Mouse (Mus musculus) small intestine, adult 2 months (tissue): Measurements from ENCODE around the gene 4930469K13Rik. TPM values are rescaled to one million over a fixed set of nuclear protein-coding genes. Genes with fewer than 3 reads are reported as not detected.

ENCODE experiments used
- H3K27ac ChIP-seq: fragments of 200-500 bp; 2 replicates; pipeline ENCODE4 v1.5.1; 2012; ENCODE audit warnings: low read depth, low read length, control low read depth, inconsistent platforms; ENCODE audit not compliant: insufficient read depth
- H3K27me3 ChIP-seq: fragments of 200-500 bp; 2 replicates; pipeline ENCODE4 v1.6.1; 2012; ENCODE audit warnings: mild to moderate bottlenecking, moderate library complexity, low read length, inconsistent platforms; ENCODE audit not compliant: control insufficient read depth, insufficient read depth
- H3K36me3 ChIP-seq: fragments of 200-500 bp; 2 replicates; pipeline ENCODE4 v1.6.1; 2012; ENCODE audit warnings: mild to moderate bottlenecking, low read length, control low read depth, inconsistent platforms; ENCODE audit not compliant: control insufficient read depth, insufficient read depth
- H3K4me1 ChIP-seq: fragments of 200-500 bp; 2 replicates; pipeline ENCODE4 v1.6.1; 2012; ENCODE audit warnings: low read length, inconsistent platforms, mixed read lengths; ENCODE audit not compliant: control insufficient read depth, insufficient read depth, insufficient read length
- H3K4me3 ChIP-seq: fragments of 200-500 bp; 2 replicates; pipeline ENCODE4 v1.5.1; 2012; ENCODE audit warnings: low read depth, mild to moderate bottlenecking, control low read depth, inconsistent platforms, low read length, moderate library complexity
- CTCF ChIP-seq: fragments of 200-500 bp; IDR thresholded peaks from 2 replicates; pipeline ENCODE4 v1.5.1; 2012; ENCODE audit warnings: low read depth, mild to moderate bottlenecking, control low read depth, inconsistent platforms, low read length, moderate library complexity, mixed read lengths; ENCODE audit not compliant: insufficient replicate concordance, insufficient read length; ENCODE audit errors: extremely low read depth
- POLR2A ChIP-seq: fragments of 200-500 bp; IDR thresholded peaks from 2 replicates; pipeline ENCODE4 v1.6.1; 2012; ENCODE audit warnings: low read depth, mild to moderate bottlenecking, control low read depth, inconsistent platforms, low read length, moderate library complexity
- WGBS: fragments of 180-500 bp; shearing (Covaris S2); methylation state at CpG from one replicate; pipeline ENCODE4 v1.1.7; 2018; 5-methylcytosine and 5-hydroxymethylcytosine counted together
- polyA plus RNA-seq: library from polyadenylated mRNA; depleted of rRNA; stranded (reverse); fragments of >200 nt; gene quantifications from 2 replicates; pipeline ENCODE4 v1.2.3, GENCODE M21; 2012; rRNA removed

4930469K13Rik gene
- polyA plus RNA-seq, 1 experiment, result not detected

GRCm38 (mm10) chr11:33927836-33928235 is 170.5 kb downstream of the 4930469K13Rik start:
- 56% methylated on average over 4 of the region's 4 CpGs for WGBS
- Histone ChIP-seq H3K27ac (no peak overlapping the region), H3K36me3 (no peaks in the 10 kb centered on the region), H3K4me1 (peaks cover 7% of the 10 kb centered on the region; the same call in 1 of the 2 replicates), H3K27me3 (no peaks in the 10 kb centered on the region), H3K4me3 (no peak overlapping the region)
- TF ChIP-seq POLR2A (no peak), CTCF (no peak)

GRCm38 (mm10) chr11:33927321-33927720 is 171.0 kb downstream of the 4930469K13Rik start:
- Histone ChIP-seq H3K4me3 (no peak overlapping the region), H3K27ac (no peak overlapping the region), H3K4me1 (peaks cover 1% of the 10 kb centered on the region; the same call in 1 of the 2 replicates), H3K27me3 (no peaks in the 10 kb centered on the region), H3K36me3 (no peaks in the 10 kb centered on the region)
- no peak for TF ChIP-seq CTCF
- no peak for TF ChIP-seq POLR2A
- 57% methylated on average over 6 of the region's 6 CpGs for WGBS

GRCm38 (mm10) chr11:33926551-33926950 is 171.8 kb downstream of the 4930469K13Rik start:
- 21% methylated on average over 2 of the region's 2 CpGs for WGBS
- Histone ChIP-seq H3K4me1 (no peaks in the 10 kb centered on the region), H3K36me3 (no peaks in the 10 kb centered on the region), H3K4me3 (no peak overlapping the region), H3K27ac (no peak overlapping the region), H3K27me3 (no peaks in the 10 kb centered on the region)
- no peak for TF ChIP-seq POLR2A
- TF ChIP-seq CTCF, result no peak

- H3K27ac ChIP-seq, result no peak overlapping the region
- no peak overlapping the region for H3K4me3 ChIP-seq
- 43% methylated on average over 8 of the region's 8 CpGs for WGBS
- H3K4me1 ChIP-seq, result no peaks in the 10 kb centered on the region
- TF ChIP-seq CTCF, result no peak
- no peak for TF ChIP-seq POLR2A
- no peaks in the 10 kb centered on the region for H3K36me3 ChIP-seq
- no peaks in the 10 kb centered on the region for H3K27me3 ChIP-seq
Measured at GRCm38 (mm10) chr11:33925778-33926177, 172.6 kb downstream of the 4930469K13Rik start.

Other genes with a start within 250 kb of the 4930469K13Rik start
- gene Kcnmb1, start 135.5 kb downstream of the 4930469K13Rik start, polyA plus RNA-seq, result 2.0 and 2.1 TPM in 2 replicates
- gene Kcnip1, start 105.4 kb downstream of the 4930469K13Rik start, polyA plus RNA-seq, result 0.08 and 0.33 TPM in 2 replicates
- gene Lcp2, start 51.6 kb downstream of the 4930469K13Rik start, polyA plus RNA-seq, result 2.7 and 4.0 TPM in 2 replicates
- gene Foxi1, start 109.5 kb upstream of the 4930469K13Rik start, polyA plus RNA-seq, result not detected in 2 replicates
- gene Fam196b, start 216.3 kb upstream of the 4930469K13Rik start, polyA plus RNA-seq, result 0.01 and 0.05 TPM in 2 replicates